Mouse (Mus musculus): ENCODE data around the gene Usp24. TPM values are rescaled to one million over a fixed set of nuclear protein-coding genes. Genes with fewer than 3 reads are reported as not detected.
A peak's percentile ranks its signal among the peaks of the same experiment; 100 is the strongest.
"Not testable (repeated sequence)": the region's sequence is repeated elsewhere in the genome, so short reads cannot be mapped to it uniquely, and the experiment has no call there.

The Usp24 gene
- polyA plus RNA-seq, 1 experiment from 2014 or later, result 15.7 TPM

DNA sequence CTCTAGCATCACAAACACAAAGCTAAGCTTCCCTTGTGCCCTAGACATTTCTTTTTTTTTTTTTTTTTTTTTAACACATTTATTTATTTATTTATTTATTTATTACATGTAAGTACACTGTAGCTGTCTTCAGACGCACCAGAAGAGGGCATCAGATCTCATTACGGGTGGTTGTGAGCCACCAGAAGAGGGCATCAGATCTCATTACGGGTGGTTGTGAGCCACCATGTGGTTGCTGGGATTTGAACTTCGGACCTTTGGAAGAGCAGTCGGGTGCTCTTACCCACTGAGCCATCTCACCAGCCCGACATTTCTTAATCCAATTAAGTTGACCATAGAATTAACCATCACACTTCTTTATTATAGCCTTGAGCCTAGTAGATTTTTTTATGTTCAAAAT, 13.2 kb downstream of the Usp24 start:
- H3K9me3 ChIP-seq (ENCODE audit: control insufficient read depth, low read length); H3K4me3 ChIP-seq (ENCODE audit: low read length); H3K9ac ChIP-seq (ENCODE audit: low read depth, low read length); H3K27me3 ChIP-seq (ENCODE audit: control insufficient read depth, insufficient read depth, low read length); H3K4me1 ChIP-seq (ENCODE audit: control insufficient read depth, insufficient read depth, low read length); H3K36me3 ChIP-seq (ENCODE audit: control insufficient read depth, insufficient read depth, low read length); H3K27ac ChIP-seq (ENCODE audit: low read depth, low read length); H3K4me2 ChIP-seq (replicated peaks; ENCODE audit: low read depth, low read length); ATAC-seq (ENCODE audit: low FRiP score, low TSS enrichment): not testable (repeated sequence)
- 86% methylated on average over 6 of the region's 6 CpGs for WGBS

DNA sequence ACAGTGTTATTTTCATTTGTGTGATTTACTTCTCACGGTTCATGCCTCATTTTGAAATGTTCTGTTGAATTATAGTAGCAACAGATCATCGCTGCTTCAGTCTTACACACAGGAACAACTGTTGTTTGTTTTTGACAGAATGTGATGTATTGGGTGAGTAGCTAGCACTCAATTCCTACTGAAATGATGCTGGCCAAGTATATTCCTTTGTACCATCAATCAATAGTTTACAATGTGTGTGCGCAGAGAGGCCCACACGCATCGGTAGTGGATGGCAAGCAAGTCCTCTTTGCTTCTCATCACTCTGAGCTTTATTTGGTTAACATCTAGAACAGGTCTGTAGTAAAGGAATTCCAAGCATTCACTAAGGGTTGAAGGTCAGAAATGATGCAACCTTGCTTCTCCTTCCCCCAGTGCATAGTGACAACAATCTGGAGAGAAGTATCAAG, 14.4 kb downstream of the Usp24 start:
- Histone ChIP-seq H3K27me3 (ENCODE audit: control insufficient read depth, insufficient read depth, low read length) (no peaks in the 10 kb centered on the region), H3K4me1 (ENCODE audit: control insufficient read depth, insufficient read depth, low read length) (peaks cover 4% of the 10 kb centered on the region; the same call in 1 of the 2 replicates), H3K4me3 (ENCODE audit: low read length) (no peak overlapping the region), H3K9me3 (ENCODE audit: control insufficient read depth, low read length) (no peaks in the 10 kb centered on the region), H3K27ac (ENCODE audit: low read depth, low read length) (no peak overlapping the region), H3K36me3 (ENCODE audit: control insufficient read depth, insufficient read depth, low read length) (no peaks in the 10 kb centered on the region), H3K9ac (ENCODE audit: low read depth, low read length) (no peak overlapping the region), H3K4me2 (replicated peaks; ENCODE audit: low read depth, low read length) (no peak overlapping the region)
- 61% methylated on average over 5 of the region's 5 CpGs for WGBS
- peak; percentile 72; the same call in 1 of the 2 replicates for ATAC-seq (ENCODE audit: low FRiP score, low TSS enrichment)

- no peak for ATAC-seq (ENCODE audit: low FRiP score, low TSS enrichment)
- peaks cover 4% of the 10 kb centered on the region; the same call in 1 of the 2 replicates for H3K4me1 ChIP-seq (ENCODE audit: control insufficient read depth, insufficient read depth, low read length)
- no peak overlapping the region for H3K4me3 ChIP-seq (ENCODE audit: low read length)
- no peaks in the 10 kb centered on the region for H3K36me3 ChIP-seq (ENCODE audit: control insufficient read depth, insufficient read depth, low read length)
- no peak overlapping the region for H3K27ac ChIP-seq (ENCODE audit: low read depth, low read length)
- no peaks in the 10 kb centered on the region for H3K9me3 ChIP-seq (ENCODE audit: control insufficient read depth, low read length)
- H3K9ac ChIP-seq (ENCODE audit: low read depth, low read length), result no peak overlapping the region
- 66% methylated on average over 3 of the region's 3 CpGs for WGBS
- H3K4me2 ChIP-seq (replicated peaks; ENCODE audit: low read depth, low read length), result no peak overlapping the region
- no peaks in the 10 kb centered on the region for H3K27me3 ChIP-seq (ENCODE audit: control insufficient read depth, insufficient read depth, low read length)
These were observed 17.1 kb downstream of the Usp24 start for GRCm38 (mm10) chr4:106333071-106333470.

- H3K36me3 ChIP-seq (ENCODE audit: control insufficient read depth, insufficient read depth, low read length), result no peaks in the 10 kb centered on the region
- no peak overlapping the region for H3K4me3 ChIP-seq (ENCODE audit: low read length)
- ATAC-seq (ENCODE audit: low FRiP score, low TSS enrichment), result no peak
- peaks cover 5% of the 10 kb centered on the region; the same call in 1 of the 2 replicates for H3K4me1 ChIP-seq (ENCODE audit: control insufficient read depth, insufficient read depth, low read length)
- H3K9me3 ChIP-seq (ENCODE audit: control insufficient read depth, low read length), result no peaks in the 10 kb centered on the region
- 85% methylated on average over 2 of the region's 2 CpGs for WGBS
- H3K27me3 ChIP-seq (ENCODE audit: control insufficient read depth, insufficient read depth, low read length), result no peaks in the 10 kb centered on the region
- H3K27ac ChIP-seq (ENCODE audit: low read depth, low read length), result no peak overlapping the region
- H3K4me2 ChIP-seq (replicated peaks; ENCODE audit: low read depth, low read length), result no peak overlapping the region
- no peak overlapping the region for H3K9ac ChIP-seq (ENCODE audit: low read depth, low read length)
These were observed 17.6 kb downstream of the Usp24 start for GRCm38 (mm10) chr4:106333584-106333983.

DNA sequence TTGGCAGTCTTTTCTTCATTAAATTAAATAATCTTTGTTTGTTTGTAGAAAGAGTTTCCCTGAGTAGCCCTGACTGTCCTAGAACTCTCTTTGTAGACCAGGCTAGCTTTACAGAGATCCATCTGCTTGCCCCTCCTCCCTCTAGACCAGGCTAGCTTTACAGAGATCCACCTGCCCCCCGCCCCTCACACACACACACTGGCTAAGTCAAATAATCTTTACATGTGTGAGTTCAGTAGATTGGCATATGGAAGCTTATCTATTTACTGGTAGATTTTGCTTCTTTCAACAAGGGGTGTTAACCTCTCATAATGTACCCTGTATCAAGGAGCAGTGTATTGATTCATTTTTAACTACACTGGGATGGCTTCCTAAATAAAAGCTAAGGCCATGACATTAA, 19.8 kb downstream of the Usp24 start:
- peaks cover 14% of the 10 kb centered on the region; the same call in 1 of the 2 replicates for H3K4me1 ChIP-seq (ENCODE audit: control insufficient read depth, insufficient read depth, low read length)

DNA sequence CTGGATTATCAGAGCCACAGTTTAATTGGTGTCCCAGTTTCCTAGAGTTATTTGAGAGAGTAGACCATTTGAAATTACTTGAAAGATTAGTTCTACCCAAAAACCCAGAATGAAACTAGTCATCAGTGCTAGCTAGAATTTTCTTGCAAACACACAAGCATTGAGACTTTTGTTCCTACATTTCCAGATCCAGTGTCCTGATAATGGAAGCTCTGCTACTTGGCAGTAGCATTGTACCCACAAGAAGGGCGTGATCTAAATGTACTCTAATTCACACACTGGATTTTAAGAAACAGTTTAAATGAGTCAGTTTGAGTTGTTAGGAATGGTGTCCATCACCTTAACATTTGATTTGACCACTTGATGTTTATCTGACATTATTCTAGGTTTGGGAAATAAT, 31.7 kb downstream of the Usp24 start:
- Histone ChIP-seq H3K9me3 (ENCODE audit: control insufficient read depth, low read length) (no peaks in the 10 kb centered on the region), H3K27ac (ENCODE audit: low read depth, low read length) (no peak overlapping the region), H3K27me3 (ENCODE audit: control insufficient read depth, insufficient read depth, low read length) (no peaks in the 10 kb centered on the region), H3K4me3 (ENCODE audit: low read length) (no peak overlapping the region), H3K9ac (ENCODE audit: low read depth, low read length) (no peak overlapping the region), H3K4me1 (ENCODE audit: control insufficient read depth, insufficient read depth, low read length) (no peaks in the 10 kb centered on the region), H3K4me2 (replicated peaks; ENCODE audit: low read depth, low read length) (no peak overlapping the region), H3K36me3 (ENCODE audit: control insufficient read depth, insufficient read depth, low read length) (peaks cover 47% of the 10 kb centered on the region)
- 90% methylated on average over 1 of the region's 1 CpGs for WGBS
- ATAC-seq (ENCODE audit: low FRiP score, low TSS enrichment), result no peak

More for the DNA sequence above, 19.8 kb downstream of the Usp24 start:
- Histone ChIP-seq H3K27ac (ENCODE audit: low read depth, low read length) (no peak overlapping the region), H3K9me3 (ENCODE audit: control insufficient read depth, low read length) (no peaks in the 10 kb centered on the region), H3K4me3 (ENCODE audit: low read length) (no peak overlapping the region), H3K36me3 (ENCODE audit: control insufficient read depth, insufficient read depth, low read length) (no peaks in the 10 kb centered on the region), H3K4me2 (replicated peaks; ENCODE audit: low read depth, low read length) (no peak overlapping the region), H3K9ac (ENCODE audit: low read depth, low read length) (no peak overlapping the region), H3K27me3 (ENCODE audit: control insufficient read depth, insufficient read depth, low read length) (no peaks in the 10 kb centered on the region)
- no peak for ATAC-seq (ENCODE audit: low FRiP score, low TSS enrichment)
- 88% methylated on average over 1 of the region's 1 CpGs for WGBS

DNA sequence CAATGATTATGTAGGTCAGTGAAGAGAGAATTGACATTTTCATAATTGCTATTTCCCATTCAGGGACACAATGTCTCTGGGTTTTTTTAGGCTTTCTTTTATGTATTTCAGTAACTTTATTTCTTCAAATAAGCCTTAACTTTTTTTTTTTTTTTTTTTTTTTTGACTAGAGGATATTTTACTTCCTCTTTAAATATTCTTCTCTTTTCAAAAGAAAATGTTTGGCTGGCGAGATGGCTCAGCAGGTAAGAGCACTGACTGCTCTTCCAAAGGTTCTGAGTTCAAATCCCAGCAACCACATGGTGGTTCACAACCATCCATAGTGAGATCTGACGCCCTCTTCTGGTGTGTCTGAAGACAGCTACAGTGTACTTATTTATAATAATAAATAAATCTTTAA, 39.0 kb downstream of the Usp24 start:
- H3K4me2 ChIP-seq (replicated peaks; ENCODE audit: low read depth, low read length); ATAC-seq (ENCODE audit: low FRiP score, low TSS enrichment); H3K9ac ChIP-seq (ENCODE audit: low read depth, low read length); H3K4me3 ChIP-seq (ENCODE audit: low read length); H3K9me3 ChIP-seq (ENCODE audit: control insufficient read depth, low read length); H3K27me3 ChIP-seq (ENCODE audit: control insufficient read depth, insufficient read depth, low read length); H3K4me1 ChIP-seq (ENCODE audit: control insufficient read depth, insufficient read depth, low read length); H3K27ac ChIP-seq (ENCODE audit: low read depth, low read length): not testable (repeated sequence)
- H3K36me3 ChIP-seq (ENCODE audit: control insufficient read depth, insufficient read depth, low read length), result peaks cover 44% of the 10 kb centered on the region
- WGBS, result 83% methylated on average over 2 of the region's 2 CpGs

DNA sequence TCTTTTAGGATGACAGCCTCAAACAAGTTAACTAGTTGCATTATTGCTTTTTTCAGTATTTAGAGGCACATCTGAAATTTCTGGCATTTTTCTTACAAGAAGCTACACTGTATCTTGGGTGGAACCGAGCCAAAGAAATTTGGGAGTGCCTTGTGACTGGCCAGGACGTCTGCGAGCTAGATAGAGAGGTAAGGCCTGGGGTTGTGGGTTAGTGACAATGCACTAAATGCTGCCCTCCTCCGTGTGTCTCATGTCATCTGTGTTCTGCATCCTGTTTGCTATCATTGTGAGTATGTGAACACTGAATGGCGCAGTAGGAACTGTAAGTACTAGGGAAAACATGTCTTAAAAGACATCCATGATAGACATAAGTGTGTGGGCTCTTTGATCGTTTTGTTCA, 54.0 kb downstream of the Usp24 start:
- H3K9me3 ChIP-seq (ENCODE audit: control insufficient read depth, low read length), result no peaks in the 10 kb centered on the region
- H3K36me3 ChIP-seq (ENCODE audit: control insufficient read depth, insufficient read depth, low read length), result peaks cover 73% of the 10 kb centered on the region
- WGBS, result 87% methylated on average over 6 of the region's 6 CpGs

DNA sequence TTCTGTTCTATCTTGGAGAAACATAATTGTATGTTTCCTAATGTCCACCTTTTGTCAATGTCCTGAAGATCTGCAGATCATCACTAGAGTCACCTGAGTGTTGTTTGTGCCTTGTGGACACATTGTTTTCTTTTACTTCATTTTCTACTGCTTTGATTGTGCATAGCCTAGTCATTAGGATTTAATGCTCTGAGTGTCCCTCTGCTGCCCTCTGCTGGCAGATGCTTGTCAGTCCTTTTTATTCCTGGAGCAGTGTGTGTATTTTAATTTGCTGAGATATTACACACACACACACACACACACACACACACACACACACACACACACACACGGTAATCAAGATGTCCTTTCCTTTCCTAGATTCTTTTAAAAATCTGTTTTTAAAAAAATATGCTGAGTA, 59.8 kb downstream of the Usp24 start:
- H3K9ac ChIP-seq (ENCODE audit: low read depth, low read length), result no peak overlapping the region
- H3K4me1 ChIP-seq (ENCODE audit: control insufficient read depth, insufficient read depth, low read length), result no peaks in the 10 kb centered on the region
- 59% methylated on average over 1 of the region's 1 CpGs for WGBS
- no peak overlapping the region for H3K27ac ChIP-seq (ENCODE audit: low read depth, low read length)
- H3K4me2 ChIP-seq (replicated peaks; ENCODE audit: low read depth, low read length), result no peak overlapping the region
- no peak overlapping the region for H3K4me3 ChIP-seq (ENCODE audit: low read length)
- no peaks in the 10 kb centered on the region for H3K27me3 ChIP-seq (ENCODE audit: control insufficient read depth, insufficient read depth, low read length)
- H3K9me3 ChIP-seq (ENCODE audit: control insufficient read depth, low read length), result no peaks in the 10 kb centered on the region
- peaks cover 70% of the 10 kb centered on the region for H3K36me3 ChIP-seq (ENCODE audit: control insufficient read depth, insufficient read depth, low read length)
- ATAC-seq (ENCODE audit: low FRiP score, low TSS enrichment), result no peak

More for the DNA sequence above, 54.0 kb downstream of the Usp24 start:
- no peak overlapping the region for H3K4me2 ChIP-seq (replicated peaks; ENCODE audit: low read depth, low read length)
- no peak for ATAC-seq (ENCODE audit: low FRiP score, low TSS enrichment)
- H3K4me3 ChIP-seq (ENCODE audit: low read length), result no peak overlapping the region
- H3K27me3 ChIP-seq (ENCODE audit: control insufficient read depth, insufficient read depth, low read length), result no peaks in the 10 kb centered on the region
- H3K4me1 ChIP-seq (ENCODE audit: control insufficient read depth, insufficient read depth, low read length), result no peaks in the 10 kb centered on the region
- no peak overlapping the region for H3K27ac ChIP-seq (ENCODE audit: low read depth, low read length)
- H3K9ac ChIP-seq (ENCODE audit: low read depth, low read length), result no peak overlapping the region

Data from kidney, embryonic 14.5 days (tissue).